11 mouse cellular contexts compared by ENCODE assay signal in genomic region chr8:94641183-94641582, GRCm38 (mm10).
"Had no signal": no experiment of that assay in that cellular context is flagged by ENCODE, and none has a peak within 500 bp of the region (broad histone marks: within the 10 kb centered on the region; RNA-seq: fewer than 3 reads in every experiment).

No protein-coding gene starts in this region.

- DNase-seq: kidney, adult 11 months; kidney, adult 8-10 months; kidney, postnatal 10 days; kidney, postnatal 36 days; left cerebral cortex, postnatal 4 days; liver, postnatal 0 days; lung, embryonic 14.5 days; lung, postnatal 36 days; retina, postnatal 1 day; thymus, adult 2 months; thymus, postnatal 14 days had no signal
